Mouse (Mus musculus) left cerebral cortex, adult 11 months (tissue): ENCODE data around the gene Nsmce3.

Experiments
- DNase-seq: peaks from one replicate; pipeline ENCODE4 v3.0.0; 2022; ENCODE audit warnings: low spot score

Nsmce3 gene

DNA sequence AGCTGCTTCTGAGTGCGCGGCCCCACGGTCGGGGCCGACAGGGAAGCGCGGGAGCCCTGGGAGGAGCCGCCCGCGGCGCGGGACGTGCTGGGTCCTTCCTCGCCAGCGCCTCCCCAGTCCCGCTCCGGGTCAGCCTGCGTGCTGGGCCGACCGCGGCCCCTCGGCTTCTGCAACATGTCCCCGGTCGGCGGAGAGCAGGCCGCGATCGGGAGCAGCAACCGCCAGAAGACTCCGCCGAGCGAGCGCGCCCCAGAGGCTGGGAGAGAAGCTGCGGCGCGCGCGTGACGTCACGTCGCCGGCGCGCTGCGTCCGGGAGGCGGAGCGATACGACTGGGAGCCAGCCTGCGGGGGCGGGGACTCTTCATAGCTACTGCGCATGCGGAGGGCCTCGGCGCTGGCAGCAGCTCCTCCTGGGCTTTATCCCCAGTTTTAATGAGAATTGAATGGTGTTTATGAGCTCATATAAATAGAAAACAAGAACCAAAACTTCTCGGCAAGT is at the start of gene Nsmce3:
Gene Nsmce3, minus strand, starts transcription at position 255 of the 499 bp plus-strand sequence.
- DNase-seq = peak; percentile 96

DNA sequence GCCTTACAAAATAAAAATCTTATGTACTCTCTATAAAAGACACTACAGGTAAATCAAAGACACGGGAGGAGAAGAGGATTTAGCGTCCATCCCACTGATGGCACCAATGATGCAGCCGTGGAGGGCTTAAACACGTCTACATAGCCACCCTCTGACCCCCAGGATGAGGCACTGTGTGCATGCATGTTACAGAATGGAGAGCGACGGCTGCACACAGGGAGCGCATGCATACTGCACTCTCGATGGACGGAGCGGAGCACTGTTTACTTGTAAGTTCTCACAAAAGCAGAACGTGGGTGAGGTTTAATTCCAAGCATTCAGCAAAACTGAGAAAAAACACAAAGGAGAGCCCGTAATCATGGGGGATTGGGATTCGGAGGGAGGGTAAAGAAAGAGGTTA is 48.4 kb upstream of the Nsmce3 start:
- no peak for DNase-seq

GRCm38 (mm10) chr7:64920735-64921134 is 47.9 kb upstream of the Nsmce3 start:
- no peak for DNase-seq

DNA sequence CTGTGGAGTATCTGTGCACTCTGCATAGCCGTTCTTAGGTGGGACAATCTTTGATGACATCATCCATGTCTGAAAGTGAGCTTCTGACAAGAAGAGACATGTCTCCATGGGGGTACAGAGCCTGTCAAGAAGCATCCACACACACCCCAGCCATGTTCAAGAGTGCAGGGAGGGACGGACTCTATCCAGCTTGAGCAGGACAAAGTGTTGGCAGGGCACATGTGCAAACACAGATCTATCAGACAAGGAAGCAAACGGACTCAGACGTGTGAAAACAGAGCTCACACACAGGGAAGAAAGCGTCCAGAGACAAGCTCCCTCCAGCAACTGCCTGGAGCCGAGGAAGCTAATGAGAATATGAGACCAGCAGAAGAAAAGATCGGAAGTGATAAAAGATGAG is 43.9 kb upstream of the Nsmce3 start:
- DNase-seq = no peak

GRCm38 (mm10) chr7:64915121-64915520 is 42.3 kb upstream of the Nsmce3 start:
- no peak for DNase-seq

DNA sequence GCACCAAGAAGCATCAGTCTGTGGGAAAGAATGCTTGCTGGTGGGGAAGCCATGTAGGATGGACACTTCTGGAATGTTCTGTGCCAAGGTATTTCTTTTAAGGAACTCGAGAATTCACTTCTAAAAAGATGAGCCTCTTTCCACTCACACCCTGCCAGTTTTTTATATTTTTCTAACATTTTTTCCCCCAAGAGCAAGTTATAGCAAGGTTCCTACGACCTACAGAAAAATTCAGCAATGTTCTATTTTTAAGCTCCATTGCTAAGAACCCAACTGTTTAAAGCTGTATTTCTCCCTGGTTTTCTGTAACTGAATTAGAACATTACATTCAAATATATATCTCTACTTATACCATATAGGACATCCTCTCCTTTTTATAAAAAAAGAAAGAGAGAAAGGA is 39.1 kb upstream of the Nsmce3 start:
- DNase-seq = no peak

DNA sequence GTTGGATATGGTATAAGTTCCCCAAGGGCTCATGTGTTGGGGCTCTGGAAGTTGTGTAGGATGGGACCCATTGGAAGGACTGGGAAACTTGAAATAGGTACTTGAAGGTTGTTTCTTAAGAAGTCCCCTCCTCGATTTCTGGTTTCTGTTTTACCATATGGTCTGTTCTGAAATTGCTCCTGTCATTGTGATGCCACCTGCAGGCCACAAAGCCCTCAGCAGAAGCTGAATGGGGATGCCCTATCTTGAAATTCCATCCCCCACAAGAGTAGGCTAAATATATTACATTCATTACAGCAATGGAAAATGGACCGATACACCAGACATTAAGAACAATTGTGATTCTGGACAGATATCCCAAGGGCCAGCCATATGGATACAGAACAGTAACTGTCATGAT is 37.4 kb upstream of the Nsmce3 start:
- no peak for DNase-seq

GRCm38 (mm10) chr7:64906955-64907354 is 34.2 kb upstream of the Nsmce3 start:
- no peak for DNase-seq

- DNase-seq = no peak
Measured at GRCm38 (mm10) chr7:64905506-64905905, 32.7 kb upstream of the Nsmce3 start.

DNA sequence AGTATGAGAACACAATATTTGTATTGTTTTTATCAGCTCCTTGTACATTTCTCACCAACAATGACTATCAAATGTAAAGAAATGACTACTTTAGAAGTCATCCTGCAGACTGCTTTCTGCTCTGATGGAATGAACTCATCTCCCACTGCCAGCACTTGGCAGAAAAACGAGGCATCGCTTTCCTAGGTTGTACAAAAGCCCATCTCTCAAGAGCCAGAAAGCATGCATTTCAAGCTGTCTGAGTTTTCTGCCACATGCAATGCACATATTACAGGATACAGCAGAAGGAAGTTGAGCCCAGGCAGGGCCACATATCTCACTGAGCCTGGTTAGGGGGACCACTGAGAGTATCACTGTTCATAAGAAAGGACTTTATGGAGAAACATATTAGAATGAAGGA is 27.5 kb upstream of the Nsmce3 start:
- DNase-seq = no peak

DNA sequence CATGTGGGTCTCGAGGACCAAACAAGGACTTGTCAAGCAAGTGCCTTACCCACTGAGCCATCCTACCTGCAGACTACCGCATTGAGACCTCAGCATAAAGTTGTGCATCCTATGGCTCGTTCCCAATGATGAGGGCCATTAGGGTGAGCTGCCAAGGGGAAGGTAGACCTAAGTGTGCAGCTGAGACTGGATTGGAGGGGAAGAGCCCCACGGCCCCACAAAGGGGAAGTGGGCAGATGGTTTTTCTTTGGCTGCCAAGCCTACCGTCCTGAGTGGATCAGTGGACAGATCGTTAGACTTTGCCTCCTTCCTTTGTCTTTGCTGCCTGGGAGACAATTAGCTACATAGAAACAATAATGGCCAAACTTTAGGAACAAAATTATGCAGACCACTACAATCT is 23.8 kb upstream of the Nsmce3 start:
- DNase-seq = no peak

- DNase-seq = no peak
Measured at GRCm38 (mm10) chr7:64895685-64896101, 22.9 kb upstream of the Nsmce3 start.

GRCm38 (mm10) chr7:64891139-64891538 is 18.3 kb upstream of the Nsmce3 start:
- DNase-seq = no peak

DNA sequence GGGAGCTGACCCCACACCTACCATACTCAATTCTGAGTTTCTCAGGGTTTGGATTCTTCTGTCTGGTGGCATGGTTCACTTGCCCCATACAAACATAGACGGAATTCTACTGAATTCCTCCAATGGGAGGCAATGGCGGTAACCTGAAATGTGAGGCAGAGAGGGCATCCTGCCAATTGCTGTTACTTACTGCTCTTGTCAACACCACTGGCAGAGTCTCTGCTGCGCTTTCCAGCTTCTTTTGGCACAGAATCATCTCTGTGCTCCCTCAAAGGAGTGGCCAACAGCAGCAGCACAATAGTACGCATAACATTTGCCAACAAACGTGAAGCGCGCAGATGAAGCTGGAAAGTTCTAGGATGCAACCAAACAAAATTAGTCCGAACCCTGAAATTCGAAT is 17.1 kb upstream of the Nsmce3 start:
- no peak for DNase-seq

DNA sequence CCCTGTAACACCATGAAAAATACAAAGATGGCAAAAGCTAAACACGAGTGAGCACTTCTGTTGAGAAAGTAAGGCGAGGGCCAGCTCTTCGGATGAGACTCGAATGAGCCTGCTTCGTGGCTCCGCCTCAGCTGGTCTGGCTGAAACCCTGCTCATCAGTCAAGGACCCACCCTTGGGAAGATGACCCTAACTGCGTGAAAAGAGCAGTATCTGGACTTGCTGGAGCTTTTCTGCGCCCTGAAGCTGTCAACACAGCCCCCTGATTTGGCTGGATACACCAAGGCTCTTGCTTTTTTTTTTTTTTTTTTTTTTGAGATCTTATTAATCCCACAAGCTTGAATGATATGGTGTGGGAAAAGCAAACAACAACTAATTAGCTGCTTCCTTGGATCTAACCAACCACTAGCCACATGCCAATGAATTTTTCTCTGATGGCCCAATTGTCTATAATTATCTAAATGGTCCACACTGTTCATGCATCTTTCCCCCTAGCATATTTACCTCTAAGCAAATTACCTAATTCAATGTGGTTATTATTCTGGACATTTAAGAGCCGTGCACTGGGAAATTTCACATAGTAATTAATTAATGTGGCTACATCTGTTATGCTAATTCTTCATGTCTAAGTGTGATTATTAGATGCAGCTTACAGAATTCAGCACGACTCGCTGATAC is 11.5 kb upstream of the Nsmce3 start:
- DNase-seq = no peak

DNA sequence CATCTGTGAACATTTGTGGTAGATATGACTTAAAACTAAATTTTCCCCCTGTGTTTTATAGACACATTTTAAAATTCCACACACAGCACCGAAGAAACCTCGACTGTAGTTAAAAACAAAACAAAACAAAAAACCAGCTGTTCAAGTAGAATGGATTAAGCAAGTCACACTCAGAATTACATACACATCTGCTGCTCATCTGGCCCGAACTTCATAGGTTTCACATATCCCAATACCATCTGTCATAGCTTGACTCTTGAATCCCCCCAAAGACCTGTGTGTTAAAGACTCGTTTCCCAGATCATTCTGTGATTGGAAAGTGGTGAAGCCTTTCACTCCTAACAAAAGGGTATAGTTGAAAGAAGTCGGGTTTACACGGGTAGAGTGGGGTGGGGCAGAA is 9.4 kb upstream of the Nsmce3 start:
- no peak for DNase-seq

- no peak for DNase-seq
Measured at GRCm38 (mm10) chr7:64881387-64881786, 8.6 kb upstream of the Nsmce3 start.

DNA sequence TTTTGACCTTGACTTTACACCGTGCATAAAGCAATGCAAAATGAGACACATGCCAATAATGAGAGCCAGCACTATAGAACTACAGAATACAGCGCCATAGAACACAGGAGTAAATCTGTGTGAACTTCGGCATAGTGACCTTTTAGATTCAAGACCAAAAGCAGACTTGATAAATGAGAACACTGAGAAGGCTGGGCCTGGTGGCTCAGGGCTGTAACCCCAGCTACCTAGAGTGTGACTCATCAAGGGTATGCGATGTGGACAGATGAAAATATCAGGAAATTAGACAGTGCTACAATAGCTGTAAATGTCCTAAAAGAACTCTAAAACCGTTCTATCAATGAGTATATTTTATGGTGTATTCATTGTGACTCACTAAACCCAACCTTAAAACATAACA is 7.6 kb upstream of the Nsmce3 start:
- no peak for DNase-seq

- no peak for DNase-seq
Measured at GRCm38 (mm10) chr7:64874941-64875340, 2.1 kb upstream of the Nsmce3 start.

- DNase-seq = no peak
Measured at GRCm38 (mm10) chr7:64873266-64873665, 469 bp upstream of the Nsmce3 start.

- DNase-seq = no peak
Measured at GRCm38 (mm10) chr7:64871987-64872742, 632 bp downstream of the Nsmce3 start.

DNA sequence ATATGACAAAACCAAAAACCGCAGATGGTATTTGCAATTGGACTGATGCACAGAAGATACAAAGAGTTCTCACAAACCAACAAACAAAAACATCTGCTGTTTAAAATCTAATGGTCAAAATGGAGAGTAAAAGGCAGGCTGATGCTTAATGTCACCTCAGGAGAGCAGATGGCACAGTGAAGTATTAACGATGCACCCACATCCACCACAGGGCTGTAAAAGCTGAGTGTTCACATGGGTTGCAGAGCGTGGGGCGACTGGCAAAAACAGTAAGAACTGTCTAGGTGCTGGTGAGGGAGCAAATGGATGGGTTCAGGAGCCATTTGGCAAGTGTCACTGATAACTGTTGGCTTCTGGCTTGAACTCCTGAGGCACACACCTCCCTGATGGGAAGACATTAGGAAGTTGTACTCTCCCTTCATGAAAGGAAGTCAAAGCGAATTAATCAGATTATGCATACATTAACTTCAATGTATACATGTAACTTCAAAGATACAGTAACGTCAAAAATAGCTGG is 3.2 kb downstream of the Nsmce3 start:
- DNase-seq = no peak

GRCm38 (mm10) chr7:64863538-64863937 is 9.3 kb downstream of the Nsmce3 start:
- no peak for DNase-seq
